Mouse (Mus musculus): Measurements from ENCODE around the gene Taar7e. TPM values are rescaled to one million over a fixed set of nuclear protein-coding genes. Genes with fewer than 3 reads are reported as not detected.
"Not testable (repeated sequence)": the region's sequence is repeated elsewhere in the genome, so short reads cannot be mapped to it uniquely, and the experiment has no call there.

Gene Taar7e
- polyA plus RNA-seq, 1 experiment from 2014 or later: not detected

DNA sequence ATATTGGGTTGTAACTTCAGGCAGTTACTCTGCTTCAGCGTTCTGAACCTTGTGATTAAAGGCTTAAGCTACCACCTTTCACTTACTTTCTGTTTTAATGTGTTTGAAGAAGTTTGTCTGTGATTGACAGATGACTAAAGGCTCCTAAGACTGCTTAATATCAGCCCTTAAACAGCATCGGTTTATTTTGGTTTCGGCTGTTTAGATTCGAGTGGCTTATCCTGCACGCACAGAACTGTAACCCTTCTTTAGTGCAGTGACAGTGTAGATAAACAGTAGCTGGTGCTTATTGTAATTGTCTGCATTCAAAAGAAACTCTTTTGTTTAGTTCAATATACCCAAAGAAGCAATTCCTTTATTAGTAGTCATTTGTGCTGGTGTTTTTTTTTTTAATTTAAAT lies 14.6 kb downstream of the Taar7e start:
- no peaks in the 10 kb centered on the region for H3K36me3 ChIP-seq (ENCODE audit: insufficient read depth, low read length)
- no peaks in the 10 kb centered on the region for H3K4me1 ChIP-seq (ENCODE audit: insufficient read depth, low read length)
- no peak overlapping the region for H3K4me3 ChIP-seq (ENCODE audit: low read length)
- H3K27ac ChIP-seq (ENCODE audit: low read length): no peak overlapping the region
- no peaks in the 10 kb centered on the region for H3K27me3 ChIP-seq (ENCODE audit: insufficient read depth, low read length)
- H3K9ac ChIP-seq (replicated peaks; ENCODE audit: low read length): no peak overlapping the region
- no peaks in the 10 kb centered on the region for H3K9me3 ChIP-seq (ENCODE audit: low read length)
- no peak for ATAC-seq (ENCODE audit: low FRiP score, low TSS enrichment)
- no peak overlapping the region for H3K4me2 ChIP-seq (replicated peaks; ENCODE audit: low read depth, low read length)
- WGBS: 85% methylated on average over 5 of the region's 5 CpGs

DNA sequence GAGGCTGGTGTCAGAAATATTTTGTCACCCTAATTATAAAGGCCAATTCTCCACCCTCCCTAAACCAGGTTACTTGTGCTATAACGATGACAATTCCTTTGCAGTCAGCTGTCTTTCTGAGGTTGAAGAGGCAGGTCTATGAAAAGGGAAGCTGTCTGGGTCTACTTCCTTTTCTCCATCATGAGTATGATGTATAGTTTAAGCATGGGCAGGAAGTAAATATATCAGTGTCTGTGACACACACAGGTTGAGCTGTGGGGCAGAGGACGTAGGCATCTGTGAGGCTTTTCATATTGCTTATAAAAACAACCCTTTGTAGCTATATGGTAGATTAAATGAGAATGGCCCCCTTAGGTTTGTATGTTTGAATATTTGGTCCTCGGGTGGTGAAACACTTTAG lies 21.6 kb downstream of the Taar7e start:
- H3K27me3 ChIP-seq (ENCODE audit: insufficient read depth, low read length): no peaks in the 10 kb centered on the region
- H3K4me2 ChIP-seq (replicated peaks; ENCODE audit: low read depth, low read length): no peak overlapping the region
- H3K27ac ChIP-seq (ENCODE audit: low read length): no peak overlapping the region
- H3K9me3 ChIP-seq (ENCODE audit: low read length): no peaks in the 10 kb centered on the region
- no peak overlapping the region for H3K4me3 ChIP-seq (ENCODE audit: low read length)
- no peaks in the 10 kb centered on the region for H3K36me3 ChIP-seq (ENCODE audit: insufficient read depth, low read length)
- H3K9ac ChIP-seq (replicated peaks; ENCODE audit: low read length): no peak overlapping the region
- no peaks in the 10 kb centered on the region for H3K4me1 ChIP-seq (ENCODE audit: insufficient read depth, low read length)
- no peak for ATAC-seq (ENCODE audit: low FRiP score, low TSS enrichment)
- WGBS: 74% methylated on average over 3 of the region's 3 CpGs

DNA sequence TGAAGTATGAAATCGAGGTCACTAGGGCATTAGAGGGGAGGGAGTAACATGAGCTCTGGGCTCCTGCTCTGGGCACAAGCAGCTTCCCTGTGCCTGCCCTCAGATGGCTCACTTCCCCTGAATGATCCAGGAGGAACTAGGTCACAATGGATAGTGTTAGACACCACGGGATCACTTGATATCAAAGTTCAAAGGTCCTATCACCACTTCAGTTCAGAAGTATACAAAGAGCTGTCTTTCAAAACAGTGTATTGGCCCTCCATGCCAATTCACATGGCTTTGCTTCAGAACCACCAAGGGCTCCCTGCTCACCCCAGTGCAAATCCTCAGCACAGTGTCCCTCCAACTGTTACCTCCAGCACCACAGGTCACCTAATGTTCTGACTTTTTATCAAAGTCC lies 37.3 kb downstream of the Taar7e start:
- H3K9me3 ChIP-seq (ENCODE audit: low read length); ATAC-seq (ENCODE audit: low FRiP score, low TSS enrichment); H3K4me3 ChIP-seq (ENCODE audit: low read length); H3K9ac ChIP-seq (replicated peaks; ENCODE audit: low read length); H3K36me3 ChIP-seq (ENCODE audit: insufficient read depth, low read length); H3K4me2 ChIP-seq (replicated peaks; ENCODE audit: low read depth, low read length); H3K27me3 ChIP-seq (ENCODE audit: insufficient read depth, low read length); H3K27ac ChIP-seq (ENCODE audit: low read length); H3K4me1 ChIP-seq (ENCODE audit: insufficient read depth, low read length): not testable (repeated sequence)
- WGBS: 24% methylated on average over 2 of the region's 2 CpGs

DNA sequence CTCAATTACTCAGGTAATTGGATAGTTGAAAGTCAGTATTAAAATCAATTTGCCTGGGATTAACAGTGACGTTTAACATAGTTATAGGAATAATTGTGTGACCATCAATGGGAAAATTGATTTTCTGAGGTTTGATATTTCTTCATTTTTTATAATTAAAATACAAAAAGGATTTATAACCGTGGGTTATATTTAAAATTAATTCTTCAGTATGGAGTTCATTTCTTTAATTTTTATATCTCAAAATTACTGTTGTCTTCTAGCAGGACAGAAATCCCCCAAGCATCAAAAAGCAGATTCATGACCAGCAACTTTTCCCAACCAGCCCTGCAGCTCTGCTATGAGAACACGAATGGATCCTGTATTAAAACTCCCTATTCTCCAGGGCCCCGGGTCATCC lies 38.8 kb downstream of the Taar7e start, which contains the start of gene Taar8a:
Gene Taar8a, plus strand, starts transcription at position 301 of the 400 bp plus-strand sequence.
- WGBS: 84% methylated on average over 2 of the region's 4 CpGs
- not testable (repeated sequence) for H3K4me2 ChIP-seq (replicated peaks; ENCODE audit: low read depth, low read length); H3K27me3 ChIP-seq (ENCODE audit: insufficient read depth, low read length); H3K4me3 ChIP-seq (ENCODE audit: low read length); H3K36me3 ChIP-seq (ENCODE audit: insufficient read depth, low read length); H3K27ac ChIP-seq (ENCODE audit: low read length); ATAC-seq (ENCODE audit: low FRiP score, low TSS enrichment); H3K4me1 ChIP-seq (ENCODE audit: insufficient read depth, low read length); H3K9me3 ChIP-seq (ENCODE audit: low read length); H3K9ac ChIP-seq (replicated peaks; ENCODE audit: low read length)

DNA sequence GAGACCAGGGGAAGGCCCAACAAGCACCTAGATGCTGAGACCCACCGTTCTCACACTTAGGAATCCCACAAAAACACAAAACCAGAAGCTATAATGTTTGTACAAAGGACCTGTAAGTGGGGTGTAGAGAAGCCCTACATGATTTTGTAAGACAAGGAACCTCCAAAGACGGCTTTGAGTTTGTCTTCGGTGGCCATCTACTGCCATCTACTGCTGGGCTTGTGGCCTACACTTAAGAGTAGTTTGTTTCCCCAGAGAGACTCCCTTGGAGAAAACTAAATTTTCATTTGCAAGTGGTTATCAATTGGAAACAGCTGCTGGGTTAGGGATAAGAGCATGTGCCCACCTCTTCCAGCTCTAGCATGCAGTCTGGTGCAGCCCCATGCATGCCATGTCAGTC lies 42.8 kb downstream of the Taar7e start:
- H3K4me3 ChIP-seq (ENCODE audit: low read length): no peak overlapping the region
- ATAC-seq (ENCODE audit: low FRiP score, low TSS enrichment): no peak

DNA sequence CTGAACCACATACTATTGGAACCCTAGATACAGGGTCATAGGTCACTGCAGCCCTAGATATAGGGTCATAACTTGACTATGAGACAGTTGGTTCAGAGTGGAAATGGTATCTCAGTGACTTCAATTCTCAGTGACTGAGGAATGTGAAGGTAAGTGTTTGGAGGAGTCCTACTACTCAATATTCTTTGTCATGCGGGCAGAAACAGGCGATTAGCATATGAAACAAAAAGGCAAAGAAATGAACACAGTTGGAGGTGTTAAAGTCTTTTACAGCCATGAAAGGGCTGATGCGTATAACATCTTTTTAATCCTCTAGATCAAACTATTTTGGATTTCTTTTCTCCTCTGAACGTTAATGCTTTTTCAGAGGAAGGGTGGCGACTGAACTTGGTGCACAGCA lies 48.5 kb downstream of the Taar7e start:
- Histone ChIP-seq H3K27me3 (ENCODE audit: insufficient read depth, low read length) (no peaks in the 10 kb centered on the region), H3K4me1 (ENCODE audit: insufficient read depth, low read length) (no peaks in the 10 kb centered on the region), H3K36me3 (ENCODE audit: insufficient read depth, low read length) (no peaks in the 10 kb centered on the region), H3K4me3 (ENCODE audit: low read length) (no peak overlapping the region), H3K9ac (replicated peaks; ENCODE audit: low read length) (no peak overlapping the region), H3K27ac (ENCODE audit: low read length) (no peak overlapping the region), H3K4me2 (replicated peaks; ENCODE audit: low read depth, low read length) (no peak overlapping the region), H3K9me3 (ENCODE audit: low read length) (no peaks in the 10 kb centered on the region)
- 90% methylated on average over 5 of the region's 5 CpGs for WGBS
- ATAC-seq (ENCODE audit: low FRiP score, low TSS enrichment): no peak

More for the DNA sequence above, 42.8 kb downstream of the Taar7e start:
- WGBS: 33% methylated on average over 3 of the region's 3 CpGs
- H3K27me3 ChIP-seq (ENCODE audit: insufficient read depth, low read length): no peaks in the 10 kb centered on the region
- H3K4me2 ChIP-seq (replicated peaks; ENCODE audit: low read depth, low read length): no peak overlapping the region
- no peaks in the 10 kb centered on the region for H3K4me1 ChIP-seq (ENCODE audit: insufficient read depth, low read length)
- no peak overlapping the region for H3K9ac ChIP-seq (replicated peaks; ENCODE audit: low read length)
- no peaks in the 10 kb centered on the region for H3K9me3 ChIP-seq (ENCODE audit: low read length)
- H3K27ac ChIP-seq (ENCODE audit: low read length): no peak overlapping the region
- H3K36me3 ChIP-seq (ENCODE audit: insufficient read depth, low read length): no peaks in the 10 kb centered on the region

DNA sequence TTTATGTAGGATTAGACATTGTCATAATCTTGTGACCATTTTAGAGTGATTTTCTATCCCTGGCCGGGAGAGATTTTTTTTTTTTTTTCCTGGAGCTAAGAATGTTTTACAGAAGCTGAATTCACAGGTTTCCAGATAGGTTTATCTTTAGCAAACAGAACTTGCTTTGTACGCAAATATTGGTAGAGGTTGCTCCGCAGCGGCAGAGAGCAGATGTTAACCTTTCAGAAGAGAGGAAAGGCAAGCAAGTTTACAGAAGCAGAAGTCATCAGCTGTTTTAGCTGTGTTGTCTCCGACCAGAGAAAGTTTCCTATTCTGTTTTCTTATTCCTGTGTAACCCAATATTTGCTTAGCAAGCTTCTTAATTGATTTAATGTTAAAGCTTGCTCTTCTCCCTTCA lies 49.1 kb downstream of the Taar7e start:
- Histone ChIP-seq H3K27me3 (ENCODE audit: insufficient read depth, low read length) (no peaks in the 10 kb centered on the region), H3K27ac (ENCODE audit: low read length) (no peak overlapping the region), H3K36me3 (ENCODE audit: insufficient read depth, low read length) (no peaks in the 10 kb centered on the region), H3K4me1 (ENCODE audit: insufficient read depth, low read length) (no peaks in the 10 kb centered on the region), H3K4me3 (ENCODE audit: low read length) (no peak overlapping the region), H3K9ac (replicated peaks; ENCODE audit: low read length) (no peak overlapping the region), H3K9me3 (ENCODE audit: low read length) (no peaks in the 10 kb centered on the region), H3K4me2 (replicated peaks; ENCODE audit: low read depth, low read length) (no peak overlapping the region)
- 67% methylated on average over 5 of the region's 5 CpGs for WGBS
- no peak for ATAC-seq (ENCODE audit: low FRiP score, low TSS enrichment)

DNA sequence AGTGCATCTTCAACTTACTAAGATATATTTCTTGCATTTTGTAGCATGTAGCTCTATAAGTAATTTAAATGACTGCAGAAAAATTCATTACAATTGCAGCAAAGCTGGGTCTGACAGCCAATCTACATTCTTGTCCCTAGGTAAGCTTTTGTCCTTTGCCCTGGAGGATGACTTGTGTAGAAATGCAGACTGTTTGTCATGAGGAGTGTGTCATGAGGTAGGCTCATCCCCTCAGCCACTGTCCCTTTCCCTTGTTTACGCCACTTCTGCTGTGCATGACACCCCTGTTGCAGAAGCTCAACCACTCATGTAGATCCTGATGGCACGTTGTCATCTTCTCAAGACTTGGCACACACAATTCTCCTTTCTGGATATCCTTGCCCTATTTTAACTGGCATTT lies 49.8 kb downstream of the Taar7e start:
- ATAC-seq (ENCODE audit: low FRiP score, low TSS enrichment): no peak
- WGBS: 91% methylated on average over 2 of the region's 2 CpGs
- Histone ChIP-seq H3K4me3 (ENCODE audit: low read length) (no peak overlapping the region), H3K27ac (ENCODE audit: low read length) (no peak overlapping the region), H3K36me3 (ENCODE audit: insufficient read depth, low read length) (no peaks in the 10 kb centered on the region), H3K4me2 (replicated peaks; ENCODE audit: low read depth, low read length) (no peak overlapping the region), H3K9me3 (ENCODE audit: low read length) (no peaks in the 10 kb centered on the region), H3K4me1 (ENCODE audit: insufficient read depth, low read length) (no peaks in the 10 kb centered on the region), H3K9ac (replicated peaks; ENCODE audit: low read length) (no peak overlapping the region), H3K27me3 (ENCODE audit: insufficient read depth, low read length) (no peaks in the 10 kb centered on the region)

Other genes with a start within 250 kb of the Taar7e start
- 18.0 and 20.7 TPM in 2 replicates for gene Slc18b1, start 240.6 kb upstream of the Taar7e start, polyA plus RNA-seq (2015; fragmentation: Nextera tagmentation; extraction: Ambion mirVana)
- 0.13 and 0.14 TPM in 2 replicates for gene Vnn3, start 186.2 kb upstream of the Taar7e start, polyA plus RNA-seq (2015; fragmentation: Nextera tagmentation; extraction: Ambion mirVana)
- gene Vnn1, start 142.9 kb upstream of the Taar7e start, polyA plus RNA-seq (2015; fragmentation: Nextera tagmentation; extraction: Ambion mirVana): 4.2 and 4.5 TPM in 2 replicates
- not detected in 2 replicates for gene Taar1, start 117.3 kb upstream of the Taar7e start, polyA plus RNA-seq (2015; fragmentation: Nextera tagmentation; extraction: Ambion mirVana)
- gene Taar2, start 99.0 kb upstream of the Taar7e start, polyA plus RNA-seq (2015; fragmentation: Nextera tagmentation; extraction: Ambion mirVana): not detected in 2 replicates
- not detected in 2 replicates for gene Taar3, start 88.1 kb upstream of the Taar7e start, polyA plus RNA-seq (2015; fragmentation: Nextera tagmentation; extraction: Ambion mirVana)
- gene Taar4, start 77.1 kb upstream of the Taar7e start, polyA plus RNA-seq (2015; fragmentation: Nextera tagmentation; extraction: Ambion mirVana): not detected in 2 replicates
- gene Taar5, start 66.9 kb upstream of the Taar7e start, polyA plus RNA-seq (2015; fragmentation: Nextera tagmentation; extraction: Ambion mirVana): 0.26 TPM in 1 of 2 replicates, not detected in the other
- not detected in 2 replicates for gene Taar6, start 52.0 kb upstream of the Taar7e start, polyA plus RNA-seq (2015; fragmentation: Nextera tagmentation; extraction: Ambion mirVana)
- not detected in 2 replicates for gene Taar7a, start 44.1 kb upstream of the Taar7e start, polyA plus RNA-seq (2015; fragmentation: Nextera tagmentation; extraction: Ambion mirVana)
- not detected in 2 replicates for gene Taar7b, start 37.7 kb upstream of the Taar7e start, polyA plus RNA-seq (2015; fragmentation: Nextera tagmentation; extraction: Ambion mirVana)
- not detected in 2 replicates for gene Taar7d, start 10.4 kb upstream of the Taar7e start, polyA plus RNA-seq (2015; fragmentation: Nextera tagmentation; extraction: Ambion mirVana)
- not detected in 2 replicates for gene Taar7f, start 11.9 kb downstream of the Taar7e start, polyA plus RNA-seq (2015; fragmentation: Nextera tagmentation; extraction: Ambion mirVana)
- not detected in 2 replicates for gene Taar8a, start 38.9 kb downstream of the Taar7e start, polyA plus RNA-seq (2015; fragmentation: Nextera tagmentation; extraction: Ambion mirVana)
- not detected in 2 replicates for gene Taar8b, start 54.7 kb downstream of the Taar7e start, polyA plus RNA-seq (2015; fragmentation: Nextera tagmentation; extraction: Ambion mirVana)
- not detected in 2 replicates for gene Taar8c, start 64.3 kb downstream of the Taar7e start, polyA plus RNA-seq (2015; fragmentation: Nextera tagmentation; extraction: Ambion mirVana)
- not detected in 2 replicates for gene Taar9, start 71.9 kb downstream of the Taar7e start, polyA plus RNA-seq (2015; fragmentation: Nextera tagmentation; extraction: Ambion mirVana)
- gene Stx7, start 111.7 kb downstream of the Taar7e start, polyA plus RNA-seq (2015; fragmentation: Nextera tagmentation; extraction: Ambion mirVana): 127 and 146 TPM in 2 replicates
- gene Moxd1, start 185.9 kb downstream of the Taar7e start, polyA plus RNA-seq (2015; fragmentation: Nextera tagmentation; extraction: Ambion mirVana): 23.4 and 24.0 TPM in 2 replicates

All from kidney, embryonic 16.5 days (tissue).